Mouse (Mus musculus): Measurements from ENCODE around the gene Lcp2.

- TF ChIP-seq POLR2A (IDR thresholded peaks at IDR 0.05; ENCODE audit: control insufficient read depth, low read depth, low read length) (no peak), CTCF (IDR thresholded peaks at IDR 0.05; ENCODE audit: control insufficient read depth, insufficient read depth, insufficient replicate concordance, low read depth, low read length) (no peak)
Observed at GRCm38 (mm10) chr11:34084639-34085038, 37.9 kb downstream of the Lcp2 start.

All from testis, adult 2 months (tissue).